Mouse (Mus musculus): ENCODE results near the gene Dhx29.
A peak's percentile ranks its signal among the peaks of the same experiment; 100 is the strongest.
"Not testable (repeated sequence)": the region's sequence is repeated elsewhere in the genome, so short reads cannot be mapped to it uniquely, and the experiment has no call there.

Dhx29 gene

GRCm38 (mm10) chr13:112986451-112986950, 59.2 kb downstream of the Dhx29 start:
- no peak for DNase-seq (ENCODE audit: low spot score in 2 of 2)

- DNase-seq (ENCODE audit: low spot score in 2 of 2): peak; percentile 88 to 89
Measured at GRCm38 (mm10) chr13:112987532-112987943, 60.3 kb downstream of the Dhx29 start, which contains the start of gene Ccno. Gene Ccno (plus strand): TSS chr13:112987802.

- no peak for DNase-seq (ENCODE audit: low spot score in 2 of 2)
Measured at GRCm38 (mm10) chr13:112987991-112988390, 60.7 kb downstream of the Dhx29 start.

- DNase-seq (ENCODE audit: low spot score in 2 of 2): no peak
Measured at GRCm38 (mm10) chr13:112988866-112989265, 61.6 kb downstream of the Dhx29 start.

- no peak for DNase-seq (ENCODE audit: low spot score in 2 of 2)
Measured at GRCm38 (mm10) chr13:112989541-112989940, 62.3 kb downstream of the Dhx29 start.

- DNase-seq (ENCODE audit: low spot score in 2 of 2): no peak
Measured at GRCm38 (mm10) chr13:112990346-112990745, 63.1 kb downstream of the Dhx29 start.

- DNase-seq (ENCODE audit: low spot score in 2 of 2): no peak
Measured at GRCm38 (mm10) chr13:112993531-112994152, 66.4 kb downstream of the Dhx29 start, which contains the start of gene Mcidas. Gene Mcidas (plus strand): TSS chr13:112993845.

- DNase-seq (ENCODE audit: low spot score in 2 of 2): peak in 1 of 2 experiments; percentile 41
Measured at GRCm38 (mm10) chr13:112994191-112994590, 66.9 kb downstream of the Dhx29 start.

GRCm38 (mm10) chr13:112996407-112996806, 69.2 kb downstream of the Dhx29 start:
- no peak for DNase-seq (ENCODE audit: low spot score in 2 of 2)

- DNase-seq (ENCODE audit: low spot score in 2 of 2): no peak
Measured at GRCm38 (mm10) chr13:112997369-112997768, 70.1 kb downstream of the Dhx29 start.

- peak in 1 of 2 experiments; percentile 28 for DNase-seq (ENCODE audit: low spot score in 2 of 2)
Measured at GRCm38 (mm10) chr13:112998427-112999201, 71.4 kb downstream of the Dhx29 start.

GRCm38 (mm10) chr13:113000090-113000489, 72.8 kb downstream of the Dhx29 start:
- no peak for DNase-seq (ENCODE audit: low spot score in 2 of 2)

GRCm38 (mm10) chr13:113000576-113001318, 73.5 kb downstream of the Dhx29 start:
- no peak for DNase-seq (ENCODE audit: low spot score in 2 of 2)

- no peak for DNase-seq (ENCODE audit: low spot score in 2 of 2)
Measured at GRCm38 (mm10) chr13:113012683-113013082, 85.4 kb downstream of the Dhx29 start.

GRCm38 (mm10) chr13:113013174-113013953, 86.1 kb downstream of the Dhx29 start:
- not testable (repeated sequence) for DNase-seq (ENCODE audit: low spot score in 2 of 2)

Measured in frontal cortex, postnatal 14 days (tissue).